Mouse (Mus musculus): ENCODE measurements at regions not wholly inside any gene's neighbourhood (a gene's known extent, or its start where the extent isn't known, plus 50 kb on each side); places are given as distances from the start of the nearest gene placed in this dataset.

GRCm38 (mm10) chr11:18676876-18677275, 341.9 kb downstream of the Meis1 start:
- H3K27me3 ChIP-seq (ENCODE audit: control insufficient read depth, insufficient read depth, low read length), result no peaks in the 10 kb centered on the region
- TF ChIP-seq POLR2A (IDR thresholded peaks at IDR 0.05; ENCODE audit: low read depth, low read length) (no peak), CTCF (IDR thresholded peaks at IDR 0.05; ENCODE audit: extremely low read depth, insufficient read length, insufficient replicate concordance, low read depth, low read length) (no peak)
- H3K4me3 ChIP-seq (ENCODE audit: low read depth, low read length), result no peak overlapping the region
- H3K4me1 ChIP-seq (ENCODE audit: control insufficient read depth, insufficient read depth, insufficient read length, low read length), result no peaks in the 10 kb centered on the region
- 84% methylated on average over 2 of the region's 2 CpGs for WGBS
- H3K36me3 ChIP-seq (ENCODE audit: control insufficient read depth, insufficient read depth, low read length), result no peaks in the 10 kb centered on the region
- H3K27ac ChIP-seq (ENCODE audit: insufficient read depth, low read depth, low read length), result no peak overlapping the region

GRCm38 (mm10) chr11:18670967-18671366, 347.8 kb downstream of the Meis1 start:
- Histone ChIP-seq H3K27ac (ENCODE audit: insufficient read depth, low read depth, low read length) (no peak overlapping the region), H3K4me1 (ENCODE audit: control insufficient read depth, insufficient read depth, insufficient read length, low read length) (no peaks in the 10 kb centered on the region), H3K4me3 (ENCODE audit: low read depth, low read length) (no peak overlapping the region), H3K36me3 (ENCODE audit: control insufficient read depth, insufficient read depth, low read length) (no peaks in the 10 kb centered on the region), H3K27me3 (ENCODE audit: control insufficient read depth, insufficient read depth, low read length) (no peaks in the 10 kb centered on the region)
- 81% methylated on average over 2 of the region's 2 CpGs for WGBS
- no peak for TF ChIP-seq POLR2A (IDR thresholded peaks at IDR 0.05; ENCODE audit: low read depth, low read length)
- no peak for TF ChIP-seq CTCF (IDR thresholded peaks at IDR 0.05; ENCODE audit: extremely low read depth, insufficient read length, insufficient replicate concordance, low read depth, low read length)

GRCm38 (mm10) chr11:18669322-18669721, 349.5 kb downstream of the Meis1 start:
- no peaks in the 10 kb centered on the region for H3K27me3 ChIP-seq (ENCODE audit: control insufficient read depth, insufficient read depth, low read length)
- no peak overlapping the region for H3K4me3 ChIP-seq (ENCODE audit: low read depth, low read length)
- no peaks in the 10 kb centered on the region for H3K4me1 ChIP-seq (ENCODE audit: control insufficient read depth, insufficient read depth, insufficient read length, low read length)
- no peaks in the 10 kb centered on the region for H3K36me3 ChIP-seq (ENCODE audit: control insufficient read depth, insufficient read depth, low read length)
- 91% methylated on average over 2 of the region's 2 CpGs for WGBS
- TF ChIP-seq CTCF (IDR thresholded peaks at IDR 0.05; ENCODE audit: extremely low read depth, insufficient read length, insufficient replicate concordance, low read depth, low read length), result no peak
- TF ChIP-seq POLR2A (IDR thresholded peaks at IDR 0.05; ENCODE audit: low read depth, low read length), result no peak
- H3K27ac ChIP-seq (ENCODE audit: insufficient read depth, low read depth, low read length), result no peak overlapping the region

GRCm38 (mm10) chr11:18656358-18656757, 362.4 kb downstream of the Meis1 start:
- Histone ChIP-seq H3K36me3 (ENCODE audit: control insufficient read depth, insufficient read depth, low read length) (no peaks in the 10 kb centered on the region), H3K27me3 (ENCODE audit: control insufficient read depth, insufficient read depth, low read length) (no peaks in the 10 kb centered on the region), H3K4me3 (ENCODE audit: low read depth, low read length) (no peak overlapping the region), H3K27ac (ENCODE audit: insufficient read depth, low read depth, low read length) (no peak overlapping the region), H3K4me1 (ENCODE audit: control insufficient read depth, insufficient read depth, insufficient read length, low read length) (no peaks in the 10 kb centered on the region)
- TF ChIP-seq CTCF (IDR thresholded peaks at IDR 0.05; ENCODE audit: extremely low read depth, insufficient read length, insufficient replicate concordance, low read depth, low read length) (no peak), POLR2A (IDR thresholded peaks at IDR 0.05; ENCODE audit: low read depth, low read length) (no peak)
- 67% methylated on average over 1 of the region's 1 CpGs for WGBS

- TF ChIP-seq CTCF (IDR thresholded peaks at IDR 0.05; ENCODE audit: extremely low read depth, insufficient read length, insufficient replicate concordance, low read depth, low read length), result no peak
- TF ChIP-seq POLR2A (IDR thresholded peaks at IDR 0.05; ENCODE audit: low read depth, low read length), result no peak
- WGBS, result 71% methylated on average over 5 of the region's 5 CpGs
- H3K27me3 ChIP-seq (ENCODE audit: control insufficient read depth, insufficient read depth, low read length), result no peaks in the 10 kb centered on the region
These were observed 386.6 kb downstream of the Meis1 start for GRCm38 (mm10) chr11:18631975-18632773.

GRCm38 (mm10) chr11:18631570-18631969, 387.2 kb downstream of the Meis1 start:
- Histone ChIP-seq H3K36me3 (ENCODE audit: control insufficient read depth, insufficient read depth, low read length) (no peaks in the 10 kb centered on the region), H3K4me3 (ENCODE audit: low read depth, low read length) (no peak overlapping the region), H3K27ac (ENCODE audit: insufficient read depth, low read depth, low read length) (no peak overlapping the region), H3K27me3 (ENCODE audit: control insufficient read depth, insufficient read depth, low read length) (no peaks in the 10 kb centered on the region), H3K4me1 (ENCODE audit: control insufficient read depth, insufficient read depth, insufficient read length, low read length) (no peaks in the 10 kb centered on the region)
- WGBS, result 81% methylated on average over 7 of the region's 7 CpGs
- TF ChIP-seq CTCF (IDR thresholded peaks at IDR 0.05; ENCODE audit: extremely low read depth, insufficient read length, insufficient replicate concordance, low read depth, low read length) (no peak), POLR2A (IDR thresholded peaks at IDR 0.05; ENCODE audit: low read depth, low read length) (no peak)

More at GRCm38 (mm10) chr11:18631975-18632773, 386.6 kb downstream of the Meis1 start:
- Histone ChIP-seq H3K27ac (ENCODE audit: insufficient read depth, low read depth, low read length) (no peak overlapping the region), H3K36me3 (ENCODE audit: control insufficient read depth, insufficient read depth, low read length) (no peaks in the 10 kb centered on the region), H3K4me1 (ENCODE audit: control insufficient read depth, insufficient read depth, insufficient read length, low read length) (no peaks in the 10 kb centered on the region), H3K4me3 (ENCODE audit: low read depth, low read length) (no peak overlapping the region)

- WGBS, result 70% methylated on average over 3 of the region's 3 CpGs
- TF ChIP-seq POLR2A (IDR thresholded peaks at IDR 0.05; ENCODE audit: low read depth, low read length) (no peak), CTCF (IDR thresholded peaks at IDR 0.05; ENCODE audit: extremely low read depth, insufficient read length, insufficient replicate concordance, low read depth, low read length) (no peak)
- Histone ChIP-seq H3K4me3 (ENCODE audit: low read depth, low read length) (no peak overlapping the region), H3K27me3 (ENCODE audit: control insufficient read depth, insufficient read depth, low read length) (no peaks in the 10 kb centered on the region), H3K36me3 (ENCODE audit: control insufficient read depth, insufficient read depth, low read length) (no peaks in the 10 kb centered on the region), H3K4me1 (ENCODE audit: control insufficient read depth, insufficient read depth, insufficient read length, low read length) (no peaks in the 10 kb centered on the region), H3K27ac (ENCODE audit: insufficient read depth, low read depth, low read length) (no peak overlapping the region)
These were observed 397.0 kb downstream of the Meis1 start for GRCm38 (mm10) chr11:18621777-18622176.
